In genomic region chr10:81379183-81379553, GRCm38 (mm10) we compare ENCODE assay signal across 8 mouse cellular contexts. TPM values are rescaled to one million over a fixed set of nuclear protein-coding genes. Genes with fewer than 3 reads are reported as not detected.
DNase-seq lines count a peak whose midpoint lies in the region; ATAC-seq and TF ChIP-seq lines count a peak whose summit lies in the region.

No protein-coding gene starts in this region.

- H3K4me3 ChIP-seq in heart, embryonic 13.5 days = peak overlapping the region; percentile 83
- peak overlapping the region; percentile 61 to 69 for H3K4me3 ChIP-seq in MEL (ENCODE audit: control insufficient read depth in 1 of 2, insufficient read depth in 1 of 2, low read depth in 2 of 2, low read length in 2 of 2)
- H3K4me3 ChIP-seq in hindbrain, embryonic 11.5 days (ENCODE audit: low read depth, low read length) = peak overlapping the region; percentile 91
- peak overlapping the region; percentile 86 for H3K4me3 ChIP-seq in midbrain, embryonic 11.5 days (ENCODE audit: low read depth, low read length)

- TF ChIP-seq POLR2A in MEL (IDR thresholded peaks at IDR 0.05; ENCODE audit: control insufficient read depth in 1 of 2, insufficient read depth in 1 of 2, low read depth in 1 of 2, low read length in 2 of 2, poor library complexity in 1 of 2) = no peak

- TF ChIP-seq CTCF in MEL (IDR thresholded peaks at IDR 0.05 in 2 of 3, conservative IDR thresholded peaks at IDR 0.05 in 1 of 3; ENCODE audit: control insufficient read depth in 1 of 3, insufficient read depth in 1 of 3, low read depth in 2 of 3, low read length in 3 of 3, poor library complexity in 1 of 3, severe bottlenecking in 1 of 3) = no peak

- no peaks in the 10 kb centered on the region for H3K27me3 ChIP-seq in heart, embryonic 13.5 days (replicated peaks)
- H3K27me3 ChIP-seq in MEL (ENCODE audit: control insufficient read depth in 1 of 2, insufficient read depth in 2 of 2, low read length in 2 of 2) = no peaks in the 10 kb centered on the region
- no peaks in the 10 kb centered on the region for H3K27me3 ChIP-seq in hindbrain, embryonic 11.5 days (ENCODE audit: control insufficient read depth, insufficient read depth, low read length)
- no peaks in the 10 kb centered on the region for H3K27me3 ChIP-seq in midbrain, embryonic 11.5 days (ENCODE audit: control insufficient read depth, insufficient read depth, low read length)

- TF ChIP-seq RAD21 in MEL (IDR thresholded peaks at IDR 0.05; ENCODE audit: low read depth, low read length) = no peak

- H3K79me2 ChIP-seq in MEL (ENCODE audit: control insufficient read depth, insufficient read depth, low read length, poor library complexity) = peaks cover 31% of the 10 kb centered on the region

- H3K4me1 ChIP-seq in heart, embryonic 13.5 days = peaks cover 45% of the 10 kb centered on the region
- peaks cover 31 to 48% of the 10 kb centered on the region in 2 experiments for H3K4me1 ChIP-seq in MEL (ENCODE audit: control insufficient read depth in 1 of 2, insufficient read depth in 2 of 2, low read length in 2 of 2)
- peaks cover 13% of the 10 kb centered on the region for H3K4me1 ChIP-seq in hindbrain, embryonic 11.5 days (replicated peaks; ENCODE audit: control insufficient read depth, insufficient read depth, low read length)
- H3K4me1 ChIP-seq in midbrain, embryonic 11.5 days (ENCODE audit: control insufficient read depth, insufficient read depth, low read length) = peaks cover 18% of the 10 kb centered on the region

- peaks cover 23% of the 10 kb centered on the region for H3K36me3 ChIP-seq in heart, embryonic 13.5 days
- peaks cover 5 to 45% of the 10 kb centered on the region in 2 experiments; a peak in 3 of 4 replicates for H3K36me3 ChIP-seq in MEL (ENCODE audit: control insufficient read depth in 1 of 2, insufficient read depth in 2 of 2, low read length in 2 of 2)
- 0 out of 2 replicates have a peak, but pooled peaks cover 1% of the 10 kb centered on the region for H3K36me3 ChIP-seq in hindbrain, embryonic 11.5 days (ENCODE audit: control insufficient read depth, insufficient read depth, low read length)
- H3K36me3 ChIP-seq in midbrain, embryonic 11.5 days (ENCODE audit: control insufficient read depth, insufficient read depth, low read length) = peaks cover 5% of the 10 kb centered on the region; the same call in 1 of the 2 replicates

- TF ChIP-seq EP300 in MEL (IDR thresholded peaks at IDR 0.05; ENCODE audit: low read depth in 1 of 2, low read length in 2 of 2) = no peak

- peak overlapping the region; percentile 76 for H3K4me2 ChIP-seq in heart, embryonic 13.5 days
- peak overlapping the region; percentile 51 for H3K4me2 ChIP-seq in hindbrain, embryonic 11.5 days (replicated peaks; ENCODE audit: low read depth, low read length)
- peak overlapping the region; percentile 55 for H3K4me2 ChIP-seq in midbrain, embryonic 11.5 days

- no peaks in the 10 kb centered on the region for H3K9me3 ChIP-seq in heart, embryonic 13.5 days
- no peaks in the 10 kb centered on the region for H3K9me3 ChIP-seq in MEL (replicated peaks; ENCODE audit: insufficient read depth, low read length)
- no peaks in the 10 kb centered on the region for H3K9me3 ChIP-seq in hindbrain, embryonic 11.5 days (ENCODE audit: control insufficient read depth, low read length)
- H3K9me3 ChIP-seq in midbrain, embryonic 11.5 days (ENCODE audit: control insufficient read depth, low read length) = no peaks in the 10 kb centered on the region

- H3K9ac ChIP-seq in heart, embryonic 13.5 days = peak overlapping the region; percentile 81
- peak overlapping the region; percentile 82 for H3K9ac ChIP-seq in MEL (ENCODE audit: control insufficient read depth, low read depth, low read length, poor library complexity, severe bottlenecking)
- peak overlapping the region; percentile 63 for H3K9ac ChIP-seq in hindbrain, embryonic 11.5 days (ENCODE audit: low read depth, low read length)
- H3K9ac ChIP-seq in midbrain, embryonic 11.5 days (ENCODE audit: low read length) = peak overlapping the region; percentile 71

- ATAC-seq in heart, embryonic 13.5 days (ENCODE audit: extremely low read depth, insufficient number of reproducible peaks, low FRiP score, low TSS enrichment) = no peak
- ATAC-seq in hindbrain, embryonic 11.5 days (ENCODE audit: low FRiP score) = no peak; the same call in 1 of the 2 replicates
- peak; percentile 4 for ATAC-seq in midbrain, embryonic 11.5 days (ENCODE audit: low FRiP score)

- 61% methylated on average over 3 of the region's 3 CpGs for WGBS in heart, embryonic 13.5 days
- 60% methylated on average over 3 of the region's 3 CpGs for WGBS in hindbrain, embryonic 11.5 days
- 59% methylated on average over 3 of the region's 3 CpGs for WGBS in midbrain, embryonic 11.5 days

- peak overlapping the region; percentile 85 for H3K27ac ChIP-seq in heart, embryonic 13.5 days (replicated peaks)
- H3K27ac ChIP-seq in MEL (ENCODE audit: control insufficient read depth, low read depth, low read length) = peak overlapping the region; percentile 93
- peak overlapping the region; percentile 65 for H3K27ac ChIP-seq in hindbrain, embryonic 11.5 days (ENCODE audit: low read depth, low read length)
- H3K27ac ChIP-seq in midbrain, embryonic 11.5 days (ENCODE audit: low read depth, low read length) = peak overlapping the region; percentile 65

- intact Hi-C loops in heart, postnatal 10 days (cut with DNase I) = no loop called here

- DNase-seq in heart, postnatal 10 days = no peak
- no peak for DNase-seq in MEL (ENCODE audit: low read depth, low spot score)
- no peak for DNase-seq in hindbrain, embryonic 11.5 days (ENCODE audit: low spot score)
- DNase-seq in midbrain, embryonic 11.5 days (ENCODE audit: low spot score, missing footprints) = no peak
- no peak for DNase-seq in T-cell, adult 2 months (ENCODE audit: low spot score)
- no peak for DNase-seq in gastrocnemius, postnatal 4 days (ENCODE audit: low spot score in 2 of 2)
- DNase-seq in kidney, postnatal 10 days = no peak

TF ChIP-seq in MEL, 35 proteins besides CTCF, POLR2A, EP300 and RAD21 (continues in another document):
- TF ChIP-seq TBP (IDR thresholded peaks at IDR 0.05; ENCODE audit: low read depth, low read length) (no peak), GATA1 (IDR thresholded peaks at IDR 0.05; ENCODE audit: low read depth, low read length) (no peak), TAL1 (IDR thresholded peaks at IDR 0.05; ENCODE audit: low read length) (no peak), E2F4 (IDR thresholded peaks at IDR 0.05; ENCODE audit: borderline replicate concordance, low read depth, low read length) (no peak)

RNA-seq across cellular contexts. Expression of gene Fzr1, which starts 0.9 kb away (rescaled TPM):
- polyA plus RNA-seq in heart, embryonic 13.5 days (2015; fragmentation: Nextera tagmentation; extraction: Ambion mirVana) = 72.2 and 78.1 TPM in 2 replicates
- total RNA-seq in heart, postnatal 10 days (2021) = 10 to 100 TPM; 39.7 to 41.2 TPM
- 20.7 and 24.7 TPM in 2 replicates for total RNA-seq in MEL (2012; rRNA removed)
- polyA plus RNA-seq in MEL (2012; ENCODE audit: insufficient read depth in 1 of 2, insufficient read length in 2 of 2, low read depth in 1 of 2, low replicate concordance in 2 of 2, missing spikeins in 1 of 2) = 100 to 1,000 TPM in 1 of 2 experiments, not detected in 1; 115 TPM
- 83.0 and 92.1 TPM in 2 replicates for polyA plus RNA-seq in hindbrain, embryonic 11.5 days (2014; fragmentation: Nextera tagmentation; extraction: Ambion mirVana)
- polyA plus RNA-seq in midbrain, embryonic 11.5 days (2014; fragmentation: Nextera tagmentation; extraction: Ambion mirVana) = 94.3 and 104 TPM in 2 replicates
- total RNA-seq in gastrocnemius, postnatal 4 days (2021) = 10 to 100 TPM; 32.2 to 33.5 TPM

RNA-seq across cellular contexts. Expression of gene Dohh, which starts 5.1 kb away (rescaled TPM):
- 69.7 and 73.6 TPM in 2 replicates for polyA plus RNA-seq in heart, embryonic 13.5 days (2015; fragmentation: Nextera tagmentation; extraction: Ambion mirVana)
- total RNA-seq in heart, postnatal 10 days (2021) = 10 to 100 TPM; 53.2 to 57.5 TPM
- 153 and 157 TPM in 2 replicates for total RNA-seq in MEL (2012; rRNA removed)
- polyA plus RNA-seq in MEL (2012; ENCODE audit: insufficient read depth in 1 of 2, insufficient read length in 2 of 2, low read depth in 1 of 2, low replicate concordance in 2 of 2, missing spikeins in 1 of 2) = 100 to 1,000 TPM in 1 of 2 experiments, not detected in 1; 145 TPM
- 44.8 and 52.6 TPM in 2 replicates for polyA plus RNA-seq in hindbrain, embryonic 11.5 days (2014; fragmentation: Nextera tagmentation; extraction: Ambion mirVana)
- 43.3 and 53.7 TPM in 2 replicates for polyA plus RNA-seq in midbrain, embryonic 11.5 days (2014; fragmentation: Nextera tagmentation; extraction: Ambion mirVana)
- total RNA-seq in gastrocnemius, postnatal 4 days (2021) = 10 to 100 TPM; 48.1 to 48.5 TPM

RNA-seq across cellular contexts. Expression of gene Gm48551, which starts 5.1 kb away (rescaled TPM):
- 2.1 and 2.3 TPM in 2 replicates for polyA plus RNA-seq in heart, embryonic 13.5 days (2015; fragmentation: Nextera tagmentation; extraction: Ambion mirVana)
- under 1 TPM; 0.74 to 0.87 TPM for total RNA-seq in heart, postnatal 10 days (2021)
- 0.46 and 0.62 TPM in 2 replicates for total RNA-seq in MEL (2012; rRNA removed)
- 1 to 10 TPM in 1 of 2 experiments, not detected in 1; 2.6 TPM for polyA plus RNA-seq in MEL (2012; ENCODE audit: insufficient read depth in 1 of 2, insufficient read length in 2 of 2, low read depth in 1 of 2, low replicate concordance in 2 of 2, missing spikeins in 1 of 2)
- 2.2 and 3.2 TPM in 2 replicates for polyA plus RNA-seq in hindbrain, embryonic 11.5 days (2014; fragmentation: Nextera tagmentation; extraction: Ambion mirVana)
- 2.7 and 2.9 TPM in 2 replicates for polyA plus RNA-seq in midbrain, embryonic 11.5 days (2014; fragmentation: Nextera tagmentation; extraction: Ambion mirVana)
- 1 to 10 TPM in 1 of 2 experiments, under 1 TPM in 1; 0.70 to 1.5 TPM for total RNA-seq in gastrocnemius, postnatal 4 days (2021)

RNA-seq across cellular contexts. Expression of gene Gm48552, which starts 9.6 kb away (rescaled TPM):
- 0.82 and 1.1 TPM in 2 replicates for polyA plus RNA-seq in heart, embryonic 13.5 days (2015; fragmentation: Nextera tagmentation; extraction: Ambion mirVana)
- under 1 TPM; 0.77 to 0.98 TPM for total RNA-seq in heart, postnatal 10 days (2021)
- total RNA-seq in MEL (2012; rRNA removed) = 0.49 and 0.89 TPM in 2 replicates
- 1 to 10 TPM in 1 of 2 experiments, not detected in 1; 1.2 TPM for polyA plus RNA-seq in MEL (2012; ENCODE audit: insufficient read depth in 1 of 2, insufficient read length in 2 of 2, low read depth in 1 of 2, low replicate concordance in 2 of 2, missing spikeins in 1 of 2)
- polyA plus RNA-seq in hindbrain, embryonic 11.5 days (2014; fragmentation: Nextera tagmentation; extraction: Ambion mirVana) = 0.49 and 1.0 TPM in 2 replicates
- 0.20 and 0.47 TPM in 2 replicates for polyA plus RNA-seq in midbrain, embryonic 11.5 days (2014; fragmentation: Nextera tagmentation; extraction: Ambion mirVana)
- 1 to 10 TPM; 1.3 to 2.0 TPM for total RNA-seq in gastrocnemius, postnatal 4 days (2021)

RNA-seq across cellular contexts. Expression of gene 4930404N11Rik, which starts 13.6 kb away (rescaled TPM):
- 0.98 and 1.1 TPM in 2 replicates for polyA plus RNA-seq in heart, embryonic 13.5 days (2015; fragmentation: Nextera tagmentation; extraction: Ambion mirVana)
- 1 to 10 TPM in 1 of 2 experiments, under 1 TPM in 1; 0.42 to 1.1 TPM for total RNA-seq in heart, postnatal 10 days (2021)
- 6.7 and 12.1 TPM in 2 replicates for total RNA-seq in MEL (2012; rRNA removed)
- polyA plus RNA-seq in MEL (2012; ENCODE audit: insufficient read depth in 1 of 2, insufficient read length in 2 of 2, low read depth in 1 of 2, low replicate concordance in 2 of 2, missing spikeins in 1 of 2) = 1 to 10 TPM in 1 of 2 experiments, not detected in 1; 3.1 TPM
- polyA plus RNA-seq in hindbrain, embryonic 11.5 days (2014; fragmentation: Nextera tagmentation; extraction: Ambion mirVana) = 0.47 TPM in 1 of 2 replicates, not detected in the other
- 0.12 TPM in 1 of 2 replicates, not detected in the other for polyA plus RNA-seq in midbrain, embryonic 11.5 days (2014; fragmentation: Nextera tagmentation; extraction: Ambion mirVana)
- total RNA-seq in gastrocnemius, postnatal 4 days (2021) = 1 to 10 TPM; 1.7 to 1.8 TPM
